Mouse (Mus musculus) hindbrain, embryonic 15.5 days (tissue): ENCODE results near the gene Lrrc31. TPM values are rescaled to one million over a fixed set of nuclear protein-coding genes. Genes with fewer than 3 reads are reported as not detected.

Experiments
- ATAC-seq: fragments of 200-750 bp; cut with Nextera tagmentation; 2 replicates; pipeline ENCODE4 v1.8.0; 2017; ENCODE audit warnings: low read depth, moderate number of reproducible peaks, moderate TSS enrichment; ENCODE audit not compliant: low FRiP score
- H3K27ac ChIP-seq: fragments of 300-500 bp; sonication (generic); replicated peaks from 2 replicates; pipeline ENCODE4 v1.5.1; 2015; ENCODE audit warnings: mild to moderate bottlenecking, inconsistent platforms
- H3K27me3 ChIP-seq: fragments of 300-500 bp; sonication (generic); 2 replicates; pipeline ENCODE4 v1.6.1; 2015; ENCODE audit warnings: control low read depth, inconsistent platforms
- H3K36me3 ChIP-seq: fragments of 300-500 bp; sonication (generic); 2 replicates; pipeline ENCODE4 v1.6.1; 2015; ENCODE audit warnings: control low read depth, inconsistent platforms
- H3K4me1 ChIP-seq: fragments of 300-500 bp; sonication (generic); replicated peaks from 2 replicates; pipeline ENCODE4 v1.6.1; 2015; ENCODE audit warnings: control low read depth, inconsistent platforms
- H3K4me2 ChIP-seq: fragments of 300-500 bp; sonication (generic); 2 replicates; pipeline ENCODE4 v1.6.1; 2015; ENCODE audit warnings: moderate library complexity, mild to moderate bottlenecking, inconsistent platforms
- H3K4me3 ChIP-seq: fragments of 300-500 bp; sonication (generic); 2 replicates; pipeline ENCODE4 v1.5.1; 2015; ENCODE audit warnings: mild to moderate bottlenecking, inconsistent platforms
- H3K9ac ChIP-seq: fragments of 300-500 bp; sonication (generic); 2 replicates; pipeline ENCODE4 v1.6.1; 2015; ENCODE audit warnings: inconsistent platforms
- H3K9me3 ChIP-seq: fragments of 300-500 bp; sonication (generic); 2 replicates; pipeline ENCODE4 v1.6.1; 2016; ENCODE audit warnings: control low read depth, inconsistent platforms
- WGBS: fragments of 180-500 bp; shearing (Covaris S2); methylation state at CpG from one replicate; pipeline ENCODE4 v1.1.7; 2015; 5-methylcytosine and 5-hydroxymethylcytosine counted together
- polyA plus RNA-seq: library from polyadenylated mRNA; unstranded; fragments of >200 nt; fragmentation: Nextera tagmentation; extraction: Ambion mirVana; gene quantifications from 2 replicates; pipeline ENCODE4 v1.2.1, GENCODE M21; 2015

Gene Lrrc31
- polyA plus RNA-seq, 1 experiment from 2014 or later = not detected

DNA sequence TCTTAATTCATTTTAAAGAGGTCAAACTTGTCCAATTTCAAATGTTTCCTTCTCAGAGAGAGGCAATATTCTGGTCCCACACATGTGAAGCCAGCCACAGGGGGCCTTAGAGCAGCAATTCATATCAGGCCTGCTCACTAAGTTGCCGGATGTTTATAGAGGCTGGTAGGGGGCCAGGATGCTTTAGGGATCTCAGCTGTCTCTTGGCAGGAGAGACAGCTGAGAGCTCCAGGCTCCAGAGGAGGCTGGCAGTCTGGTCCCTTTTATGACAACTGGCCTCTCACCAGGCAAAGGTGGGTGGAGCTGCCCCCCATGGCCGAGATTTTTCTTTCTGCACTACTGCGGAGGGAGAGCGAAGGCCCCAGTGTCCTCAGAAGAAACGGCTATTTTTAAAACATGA is 23.5 kb upstream of the Lrrc31 start:
- WGBS = 46% methylated on average over 5 of the region's 5 CpGs
- H3K27me3 ChIP-seq = no peaks in the 10 kb centered on the region
- no peak overlapping the region for H3K4me2 ChIP-seq
- 0 out of 2 replicates have a peak, but pooled peaks cover 5% of the 10 kb centered on the region for H3K4me1 ChIP-seq
- no peak overlapping the region for H3K4me3 ChIP-seq
- H3K9me3 ChIP-seq = no peaks in the 10 kb centered on the region
- 0 out of 2 replicates have a peak, but pooled peaks have one; percentile 45 for ATAC-seq
- H3K36me3 ChIP-seq = no peaks in the 10 kb centered on the region
- no peak overlapping the region for H3K27ac ChIP-seq
- no peak overlapping the region for H3K9ac ChIP-seq

DNA sequence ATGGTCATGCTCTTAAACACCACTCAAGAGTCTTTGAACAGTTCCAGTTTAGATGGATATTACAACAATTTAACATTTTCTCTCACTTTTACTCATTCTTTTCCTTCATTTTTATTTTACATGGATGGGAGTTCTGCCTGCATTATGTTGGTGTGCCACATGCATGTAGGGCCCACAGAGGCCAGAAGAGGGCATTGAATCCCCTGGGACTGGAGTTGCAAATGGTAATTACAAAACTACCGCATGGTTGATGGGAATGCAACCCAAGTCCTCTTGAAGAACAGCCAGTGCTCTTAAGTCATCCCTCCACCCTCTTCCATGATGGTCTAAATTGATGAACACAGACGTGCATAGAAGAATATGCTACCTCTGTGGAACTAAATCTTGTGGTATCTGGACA is 22.8 kb upstream of the Lrrc31 start:
- 86% methylated on average over 2 of the region's 2 CpGs for WGBS
- H3K4me1 ChIP-seq = 0 out of 2 replicates have a peak, but pooled peaks cover 5% of the 10 kb centered on the region
- no peaks in the 10 kb centered on the region for H3K36me3 ChIP-seq
- H3K9ac ChIP-seq = no peak overlapping the region
- ATAC-seq = no peak
- no peaks in the 10 kb centered on the region for H3K9me3 ChIP-seq
- H3K27me3 ChIP-seq = no peaks in the 10 kb centered on the region
- no peak overlapping the region for H3K4me2 ChIP-seq
- no peak overlapping the region for H3K27ac ChIP-seq
- no peak overlapping the region for H3K4me3 ChIP-seq

DNA sequence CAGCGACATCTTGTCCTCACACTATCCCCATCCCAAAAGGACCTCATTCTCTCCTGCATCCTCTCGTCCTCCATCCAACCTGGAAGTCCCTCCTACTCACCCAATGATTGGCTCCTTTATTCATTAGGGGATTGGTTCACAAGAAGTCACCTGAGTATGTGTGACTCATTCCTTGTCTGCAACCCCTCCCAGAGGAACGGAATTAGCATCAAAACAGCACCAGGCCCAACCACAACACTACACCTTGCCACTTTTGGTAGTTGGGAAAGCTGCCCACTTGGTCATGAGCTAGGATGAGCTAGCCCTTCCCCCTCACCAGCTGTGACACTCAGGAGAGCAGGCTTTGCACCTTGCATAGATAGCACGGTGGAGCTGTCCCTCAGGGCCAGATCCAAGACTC is 22.4 kb upstream of the Lrrc31 start:
- H3K27me3 ChIP-seq = no peaks in the 10 kb centered on the region
- ATAC-seq = no peak
- no peaks in the 10 kb centered on the region for H3K36me3 ChIP-seq
- no peak overlapping the region for H3K27ac ChIP-seq
- no peaks in the 10 kb centered on the region for H3K9me3 ChIP-seq
- H3K4me3 ChIP-seq = no peak overlapping the region
- 89% methylated on average over 4 of the region's 4 CpGs for WGBS
- H3K9ac ChIP-seq = no peak overlapping the region
- H3K4me2 ChIP-seq = no peak overlapping the region
- H3K4me1 ChIP-seq = 0 out of 2 replicates have a peak, but pooled peaks cover 5% of the 10 kb centered on the region

DNA sequence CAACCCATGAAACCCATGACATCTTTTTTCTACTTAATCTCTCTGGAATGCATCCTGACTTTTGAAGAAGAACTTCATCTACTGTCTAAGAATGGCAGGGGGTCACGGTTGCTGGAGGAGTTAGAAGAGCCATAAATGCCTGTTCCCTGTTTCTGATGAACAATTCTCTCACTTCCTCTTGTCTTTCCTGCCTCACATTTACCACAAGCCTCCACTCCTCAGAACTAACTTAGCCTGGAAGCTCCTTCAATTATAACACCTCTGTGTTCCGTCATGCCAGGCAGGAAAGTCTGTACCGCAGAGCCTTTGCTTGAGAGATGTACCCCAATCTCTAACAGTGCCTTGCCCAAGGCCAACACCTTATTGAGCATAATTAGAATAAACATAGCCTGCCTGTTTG is 19.0 kb upstream of the Lrrc31 start:
- WGBS = 90% methylated on average over 3 of the region's 3 CpGs
- Histone ChIP-seq H3K4me2 (no peak overlapping the region), H3K4me1 (0 out of 2 replicates have a peak, but pooled peaks cover 5% of the 10 kb centered on the region), H3K4me3 (no peak overlapping the region), H3K9me3 (no peaks in the 10 kb centered on the region), H3K27me3 (no peaks in the 10 kb centered on the region), H3K9ac (no peak overlapping the region), H3K36me3 (no peaks in the 10 kb centered on the region), H3K27ac (no peak overlapping the region)
- ATAC-seq = no peak

DNA sequence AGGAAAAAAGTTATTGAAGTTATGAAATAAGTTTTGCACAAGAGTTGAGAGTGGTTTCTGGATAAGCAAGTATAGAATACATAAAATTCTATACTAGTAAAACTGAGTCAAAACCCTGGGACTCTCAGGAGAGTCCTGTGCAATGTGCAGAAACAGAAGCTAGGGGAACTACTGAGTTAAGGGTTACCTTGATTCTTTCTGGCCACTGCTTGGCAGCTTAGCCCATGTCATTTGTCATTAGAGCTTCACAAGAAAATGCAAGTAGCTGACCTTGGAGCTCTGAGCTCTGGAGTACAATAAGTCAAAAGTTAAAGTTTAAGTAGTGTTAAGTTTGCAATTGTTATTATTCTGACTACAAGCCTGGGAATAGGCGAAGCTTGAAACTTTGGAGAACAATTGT is 13.7 kb upstream of the Lrrc31 start:
- H3K4me3 ChIP-seq = no peak overlapping the region
- ATAC-seq = no peak
- H3K27me3 ChIP-seq = no peaks in the 10 kb centered on the region
- H3K4me1 ChIP-seq = no peaks in the 10 kb centered on the region
- no peak overlapping the region for H3K27ac ChIP-seq
- no peaks in the 10 kb centered on the region for H3K36me3 ChIP-seq
- no peaks in the 10 kb centered on the region for H3K9me3 ChIP-seq
- 85% methylated on average over 1 of the region's 1 CpGs for WGBS
- H3K4me2 ChIP-seq = no peak overlapping the region
- no peak overlapping the region for H3K9ac ChIP-seq

DNA sequence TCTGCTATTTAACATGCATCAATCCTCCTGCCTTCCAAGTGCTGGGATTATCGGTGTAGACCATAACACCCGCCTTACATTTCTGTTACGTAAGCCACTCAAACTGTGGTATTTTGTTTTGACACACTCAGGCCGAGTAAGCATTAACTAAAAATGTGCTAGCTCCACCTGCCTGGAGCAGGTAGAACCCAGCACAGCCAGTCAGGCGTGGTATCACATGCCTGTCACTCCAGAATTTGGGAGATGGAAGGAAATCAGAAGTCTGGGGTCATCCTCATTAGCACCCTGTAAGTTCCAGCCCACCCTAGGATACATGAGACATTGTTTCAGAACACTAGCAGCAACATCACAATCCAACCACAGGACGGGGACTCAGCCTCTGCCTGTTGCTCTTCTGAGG is 10.5 kb upstream of the Lrrc31 start:
- no peak overlapping the region for H3K9ac ChIP-seq
- H3K27ac ChIP-seq = no peak overlapping the region
- H3K4me2 ChIP-seq = no peak overlapping the region
- H3K4me3 ChIP-seq = no peak overlapping the region
- H3K27me3 ChIP-seq = no peaks in the 10 kb centered on the region
- H3K4me1 ChIP-seq = no peaks in the 10 kb centered on the region
- WGBS = 85% methylated on average over 6 of the region's 6 CpGs
- no peaks in the 10 kb centered on the region for H3K9me3 ChIP-seq
- ATAC-seq = no peak
- H3K36me3 ChIP-seq = no peaks in the 10 kb centered on the region

DNA sequence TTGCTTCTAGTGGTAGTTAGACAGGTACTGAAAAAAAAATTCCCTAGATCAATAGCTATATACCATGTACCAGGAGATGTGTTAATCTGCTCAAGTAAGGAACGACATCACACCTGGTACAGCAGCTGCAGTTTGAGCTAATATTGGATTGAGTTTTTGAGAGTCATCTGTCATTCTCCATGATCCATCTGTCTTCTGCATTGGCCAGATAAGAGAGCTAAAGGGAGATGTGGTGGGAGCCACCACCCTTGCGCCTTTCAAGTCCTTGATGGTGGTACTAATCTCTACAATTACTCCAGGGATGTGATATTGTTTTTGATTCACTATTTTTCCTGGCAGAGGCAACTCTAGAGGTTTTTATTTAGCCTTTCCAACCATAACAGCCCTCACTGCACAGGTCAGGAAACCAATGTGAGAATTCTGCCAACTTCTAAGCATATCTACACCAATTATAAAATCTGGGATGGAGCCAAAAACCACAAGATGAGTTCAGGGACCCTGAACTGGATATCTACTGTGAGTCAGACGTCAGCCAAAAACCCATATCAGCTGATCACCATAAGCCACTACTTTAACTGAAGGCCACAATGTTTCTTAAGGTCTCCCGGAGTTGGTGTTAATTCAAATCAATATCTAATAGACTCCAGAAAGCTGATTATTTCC is 7.1 kb upstream of the Lrrc31 start:
- no peak overlapping the region for H3K4me2 ChIP-seq
- no peak overlapping the region for H3K4me3 ChIP-seq
- ATAC-seq = no peak
- no peaks in the 10 kb centered on the region for H3K27me3 ChIP-seq
- H3K9ac ChIP-seq = no peak overlapping the region
- 78% methylated on average over 4 of the region's 4 CpGs for WGBS
- H3K4me1 ChIP-seq = no peaks in the 10 kb centered on the region
- no peak overlapping the region for H3K27ac ChIP-seq
- no peaks in the 10 kb centered on the region for H3K36me3 ChIP-seq
- no peaks in the 10 kb centered on the region for H3K9me3 ChIP-seq

DNA sequence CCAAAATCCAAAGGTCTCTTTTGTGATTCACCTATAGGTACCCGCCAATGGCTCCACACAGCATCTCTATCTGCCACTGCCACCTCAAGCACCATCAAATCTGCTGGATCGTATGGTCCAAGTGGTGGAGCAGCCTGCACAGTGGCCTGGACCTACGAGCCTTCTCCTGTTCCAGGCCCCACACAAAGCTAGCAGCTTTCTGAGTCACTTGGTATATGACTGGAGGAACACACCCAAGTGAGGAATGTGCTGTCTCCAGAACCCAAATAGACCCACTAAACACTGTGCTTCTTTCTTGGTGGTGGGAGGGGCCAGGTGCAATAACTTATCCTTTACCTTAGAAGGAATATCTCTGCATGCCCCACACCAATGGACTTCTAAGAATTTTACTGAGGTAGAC is 6.3 kb upstream of the Lrrc31 start:
- Histone ChIP-seq H3K9ac (no peak overlapping the region), H3K27me3 (no peaks in the 10 kb centered on the region), H3K4me3 (no peak overlapping the region), H3K4me2 (no peak overlapping the region), H3K9me3 (no peaks in the 10 kb centered on the region), H3K36me3 (no peaks in the 10 kb centered on the region), H3K27ac (no peak overlapping the region), H3K4me1 (no peaks in the 10 kb centered on the region)
- no peak for ATAC-seq
- WGBS = 88% methylated on average over 3 of the region's 3 CpGs

DNA sequence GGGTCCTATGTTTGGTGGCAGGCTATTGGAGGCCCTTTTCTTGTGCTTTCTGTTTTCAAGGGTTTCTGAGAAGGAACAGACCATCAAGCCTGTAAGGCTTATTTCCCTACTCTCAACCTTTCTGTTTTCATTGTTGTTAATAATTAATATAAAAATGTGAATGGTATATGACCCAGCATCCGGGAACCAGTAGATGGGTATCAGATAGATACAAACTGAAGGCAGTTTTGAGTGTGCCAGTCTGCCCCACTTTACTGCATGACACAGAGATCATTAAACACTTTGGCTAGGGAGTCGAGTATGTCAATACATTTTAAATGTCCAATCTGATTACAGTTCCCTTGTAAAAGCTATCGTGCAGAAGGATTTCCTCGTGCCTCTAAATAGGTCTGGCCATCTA is 1.8 kb downstream of the Lrrc31 start:
- 73% methylated on average over 4 of the region's 4 CpGs for WGBS
- Histone ChIP-seq H3K4me3 (no peak overlapping the region), H3K4me2 (no peak overlapping the region), H3K27me3 (no peaks in the 10 kb centered on the region), H3K27ac (no peak overlapping the region), H3K9ac (no peak overlapping the region), H3K36me3 (no peaks in the 10 kb centered on the region), H3K4me1 (no peaks in the 10 kb centered on the region), H3K9me3 (no peaks in the 10 kb centered on the region)
- ATAC-seq = no peak

DNA sequence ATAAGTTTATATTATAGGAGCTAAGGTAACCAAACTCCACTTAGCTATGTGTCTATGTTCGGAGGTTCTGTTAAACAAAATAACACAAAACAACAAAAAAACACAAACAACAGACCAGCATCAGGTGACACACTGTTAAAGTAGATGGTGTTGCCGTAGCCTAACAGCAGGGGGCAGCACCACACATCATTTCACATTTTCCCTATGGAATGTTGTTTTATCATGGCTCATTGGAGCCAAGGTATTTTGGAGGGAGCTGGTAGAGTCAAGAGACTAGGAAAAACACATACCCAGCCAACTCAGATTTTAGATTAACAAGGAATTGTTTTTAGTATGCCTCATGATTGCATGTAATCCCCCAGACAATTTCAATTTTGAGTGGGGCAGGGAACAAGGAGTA is 3.3 kb downstream of the Lrrc31 start:
- Histone ChIP-seq H3K9ac (no peak overlapping the region), H3K4me3 (no peak overlapping the region), H3K27ac (no peak overlapping the region), H3K4me2 (no peak overlapping the region), H3K9me3 (no peaks in the 10 kb centered on the region), H3K27me3 (no peaks in the 10 kb centered on the region), H3K4me1 (no peaks in the 10 kb centered on the region), H3K36me3 (no peaks in the 10 kb centered on the region)
- WGBS = 17% methylated on average over 2 of the region's 2 CpGs
- ATAC-seq = 0 out of 2 replicates have a peak, but pooled peaks have one; percentile 19

DNA sequence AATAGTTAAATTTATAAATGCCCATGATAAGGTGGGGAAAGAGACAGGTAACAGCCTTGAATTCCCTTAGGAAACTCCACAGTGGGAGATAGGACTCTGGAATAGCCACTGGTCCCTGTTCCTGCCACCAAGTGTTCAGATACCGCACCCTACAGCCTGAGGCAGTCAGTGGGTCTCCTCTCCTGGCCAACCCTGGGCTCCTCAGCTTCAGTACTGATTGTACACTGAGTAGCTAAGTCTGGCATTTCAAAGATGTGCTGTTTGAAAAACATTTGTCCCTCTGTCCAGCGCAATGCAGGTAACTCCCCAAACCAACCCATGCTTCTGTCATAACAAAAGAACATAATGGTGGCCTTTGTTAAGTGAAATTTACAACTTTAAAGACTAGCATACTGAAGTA is 4.0 kb downstream of the Lrrc31 start:
- Histone ChIP-seq H3K9ac (no peak overlapping the region), H3K4me2 (no peak overlapping the region), H3K27ac (no peak overlapping the region), H3K27me3 (no peaks in the 10 kb centered on the region), H3K9me3 (no peaks in the 10 kb centered on the region), H3K36me3 (no peaks in the 10 kb centered on the region), H3K4me3 (no peak overlapping the region), H3K4me1 (no peaks in the 10 kb centered on the region)
- ATAC-seq = no peak
- WGBS = 94% methylated on average over 2 of the region's 2 CpGs

DNA sequence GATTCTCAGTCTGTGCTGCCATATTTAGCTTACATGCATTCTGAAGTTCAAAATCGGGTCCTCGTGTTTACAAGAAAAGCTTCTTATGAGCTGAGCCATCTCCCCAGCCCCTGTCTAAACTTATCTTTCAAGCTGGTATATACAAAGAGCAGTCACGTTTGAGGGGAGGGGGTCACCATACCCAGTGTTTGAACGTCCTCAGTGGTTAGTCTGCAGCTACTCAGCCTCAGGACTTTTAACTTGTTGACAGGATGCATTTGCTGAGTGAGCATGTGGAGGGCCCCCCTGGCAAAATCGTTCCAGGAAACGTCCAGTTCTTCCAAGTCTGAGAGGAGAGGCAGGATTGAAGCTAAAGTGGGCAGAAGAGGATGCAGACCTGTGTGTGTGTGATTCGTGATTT is 8.7 kb downstream of the Lrrc31 start:
- WGBS = 79% methylated on average over 7 of the region's 7 CpGs
- no peak overlapping the region for H3K27ac ChIP-seq
- no peak overlapping the region for H3K4me2 ChIP-seq
- H3K9me3 ChIP-seq = no peaks in the 10 kb centered on the region
- no peak overlapping the region for H3K4me3 ChIP-seq
- H3K27me3 ChIP-seq = no peaks in the 10 kb centered on the region
- ATAC-seq = no peak
- no peaks in the 10 kb centered on the region for H3K36me3 ChIP-seq
- no peak overlapping the region for H3K9ac ChIP-seq
- no peaks in the 10 kb centered on the region for H3K4me1 ChIP-seq

DNA sequence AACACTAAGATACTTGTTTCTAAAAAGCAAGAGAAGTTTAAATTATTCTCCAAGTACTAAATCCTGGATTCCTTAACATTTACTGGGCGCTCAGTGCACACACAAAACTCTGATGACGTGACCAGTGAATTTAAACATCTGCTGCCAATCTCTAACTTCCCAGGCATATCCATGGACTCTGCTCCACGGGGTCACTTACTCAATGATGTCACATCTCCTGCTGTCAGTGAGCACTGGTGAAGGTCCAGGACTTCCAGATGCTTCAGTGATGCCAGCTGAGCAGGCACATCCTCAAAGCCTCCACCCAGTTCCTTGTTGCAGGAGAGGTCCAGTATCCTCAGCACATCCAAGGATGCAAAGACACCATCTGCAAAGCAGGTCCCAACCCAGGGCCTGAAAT is 12.4 kb downstream of the Lrrc31 start:
- WGBS = 78% methylated on average over 3 of the region's 3 CpGs

More for the DNA sequence above, 12.4 kb downstream of the Lrrc31 start:
- Histone ChIP-seq H3K36me3 (no peaks in the 10 kb centered on the region), H3K4me2 (no peak overlapping the region), H3K4me3 (no peak overlapping the region), H3K9me3 (no peaks in the 10 kb centered on the region), H3K27me3 (no peaks in the 10 kb centered on the region), H3K27ac (no peak overlapping the region), H3K4me1 (no peaks in the 10 kb centered on the region), H3K9ac (no peak overlapping the region)
- ATAC-seq = no peak
